Mouse (Mus musculus): ENCODE results near the gene 4930535I16Rik. TPM values are rescaled to one million over a fixed set of nuclear protein-coding genes. Genes with fewer than 3 reads are reported as not detected.

Gene 4930535I16Rik
- polyA plus RNA-seq (2012; rRNA removed), result not detected in 2 replicates

- Histone ChIP-seq H3K27me3 (ENCODE audit: control insufficient read depth, insufficient read depth, low read length) (no peaks in the 10 kb centered on the region), H3K4me1 (ENCODE audit: control insufficient read depth, insufficient read depth, insufficient read length) (no peaks in the 10 kb centered on the region; the same call in 1 of the 2 replicates), H3K27ac (ENCODE audit: insufficient read depth, low read length) (peak within 1 kb of the TSS; percentile 79), H3K4me3 (ENCODE audit: extremely low read depth, insufficient read depth, insufficient read length) (peak within 1 kb of the TSS; percentile 96), H3K36me3 (ENCODE audit: control insufficient read depth, insufficient read depth, low read length) (peaks cover 14% of the 10 kb centered on the region)
- peak in 1 of 2 experiments; percentile 13 for DNase-seq (ENCODE audit: low read depth in 1 of 2, low spot score in 2 of 2)
- WGBS, result under 1% methylated on average over 63 of the region's 63 CpGs
- no peak for TF ChIP-seq CTCF (IDR thresholded peaks at IDR 0.05; ENCODE audit: extremely low read depth, insufficient read depth, insufficient read length, insufficient replicate concordance)
- no peak for TF ChIP-seq POLR2A (IDR thresholded peaks at IDR 0.05; ENCODE audit: low read depth, low read length)
Observed at GRCm38 (mm10) chr4:123917548-123918140, at the start of gene 4930535I16Rik. TSS of gene 4930535I16Rik (minus strand) at chr4:123918022.

- WGBS, result 60% methylated on average over 9 of the region's 9 CpGs
- H3K4me1 ChIP-seq (ENCODE audit: control insufficient read depth, insufficient read depth, insufficient read length), result no peaks in the 10 kb centered on the region
- TF ChIP-seq POLR2A (IDR thresholded peaks at IDR 0.05; ENCODE audit: low read depth, low read length) (no peak), CTCF (IDR thresholded peaks at IDR 0.05; ENCODE audit: extremely low read depth, insufficient read depth, insufficient read length, insufficient replicate concordance) (no peak)
- no peak overlapping the region for H3K4me3 ChIP-seq (ENCODE audit: extremely low read depth, insufficient read depth, insufficient read length)
- no peak for DNase-seq (ENCODE audit: low read depth in 1 of 2, low spot score in 2 of 2)
- no peaks in the 10 kb centered on the region for H3K27me3 ChIP-seq (ENCODE audit: control insufficient read depth, insufficient read depth, low read length)
- H3K27ac ChIP-seq (ENCODE audit: insufficient read depth, low read length), result no peak overlapping the region
- no peaks in the 10 kb centered on the region for H3K36me3 ChIP-seq (ENCODE audit: control insufficient read depth, insufficient read depth, low read length)
Observed at GRCm38 (mm10) chr4:123962721-123963120, 44.9 kb upstream of the 4930535I16Rik start.

DNA sequence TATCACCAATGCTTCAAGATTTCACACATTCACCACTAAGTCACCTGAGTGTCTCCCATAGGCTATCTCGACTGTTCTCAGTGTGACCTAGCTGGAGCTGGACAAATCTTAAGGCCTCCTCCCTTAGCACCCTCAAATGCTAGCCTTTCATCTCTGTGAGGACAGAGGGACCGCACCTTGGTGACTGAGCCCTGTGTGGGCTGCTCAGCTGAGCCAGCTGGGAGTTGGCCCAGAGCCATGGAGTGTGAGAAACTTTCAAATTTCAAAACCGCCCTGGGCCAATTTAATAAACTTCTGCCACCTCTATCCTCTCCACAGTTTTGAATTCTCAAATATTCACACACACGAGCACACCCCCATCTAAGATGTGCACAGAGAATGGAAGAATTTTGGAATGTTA lies 43.1 kb upstream of the 4930535I16Rik start:
- no peak for DNase-seq (ENCODE audit: low read depth in 1 of 2, low spot score in 2 of 2)
- TF ChIP-seq CTCF (IDR thresholded peaks at IDR 0.05; ENCODE audit: extremely low read depth, insufficient read depth, insufficient read length, insufficient replicate concordance) (no peak), POLR2A (IDR thresholded peaks at IDR 0.05; ENCODE audit: low read depth, low read length) (no peak)
- no peaks in the 10 kb centered on the region for H3K4me1 ChIP-seq (ENCODE audit: control insufficient read depth, insufficient read depth, insufficient read length)
- H3K27me3 ChIP-seq (ENCODE audit: control insufficient read depth, insufficient read depth, low read length), result 0 out of 2 replicates have a peak, but pooled peaks cover 2% of the 10 kb centered on the region
- WGBS, result 67% methylated on average over 4 of the region's 4 CpGs
- H3K36me3 ChIP-seq (ENCODE audit: control insufficient read depth, insufficient read depth, low read length), result no peaks in the 10 kb centered on the region
- no peak overlapping the region for H3K27ac ChIP-seq (ENCODE audit: insufficient read depth, low read length)
- no peak overlapping the region for H3K4me3 ChIP-seq (ENCODE audit: extremely low read depth, insufficient read depth, insufficient read length)

DNA sequence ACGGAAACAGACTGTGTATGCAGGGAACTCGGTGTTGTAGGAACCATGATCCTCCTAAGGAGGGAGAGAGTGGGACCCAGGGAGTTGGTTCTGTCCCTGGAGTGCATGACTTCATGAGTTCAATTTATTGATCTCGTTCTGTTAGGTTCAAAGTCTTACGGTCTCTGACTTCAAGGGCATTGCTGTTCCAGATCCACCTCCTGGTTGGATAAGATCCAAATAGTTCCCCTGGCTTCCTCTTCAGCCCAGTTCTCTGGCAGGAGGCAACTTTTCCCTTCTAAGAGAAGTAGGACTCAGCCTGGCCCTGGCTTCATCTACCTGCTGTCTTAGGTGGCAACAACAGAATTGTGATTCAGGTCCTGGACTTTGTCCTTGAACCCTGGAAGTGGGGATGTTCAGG lies 40.1 kb upstream of the 4930535I16Rik start:
- TF ChIP-seq CTCF (IDR thresholded peaks at IDR 0.05; ENCODE audit: extremely low read depth, insufficient read depth, insufficient read length, insufficient replicate concordance) (no peak), POLR2A (IDR thresholded peaks at IDR 0.05; ENCODE audit: low read depth, low read length) (no peak)
- H3K4me3 ChIP-seq (ENCODE audit: extremely low read depth, insufficient read depth, insufficient read length), result no peak overlapping the region
- no peak for DNase-seq (ENCODE audit: low read depth in 1 of 2, low spot score in 2 of 2)
- 0 out of 2 replicates have a peak, but pooled peaks cover 2% of the 10 kb centered on the region for H3K27me3 ChIP-seq (ENCODE audit: control insufficient read depth, insufficient read depth, low read length)
- 75% methylated on average over 4 of the region's 4 CpGs for WGBS
- no peaks in the 10 kb centered on the region for H3K36me3 ChIP-seq (ENCODE audit: control insufficient read depth, insufficient read depth, low read length)
- no peaks in the 10 kb centered on the region for H3K4me1 ChIP-seq (ENCODE audit: control insufficient read depth, insufficient read depth, insufficient read length)
- no peak overlapping the region for H3K27ac ChIP-seq (ENCODE audit: insufficient read depth, low read length)

DNA sequence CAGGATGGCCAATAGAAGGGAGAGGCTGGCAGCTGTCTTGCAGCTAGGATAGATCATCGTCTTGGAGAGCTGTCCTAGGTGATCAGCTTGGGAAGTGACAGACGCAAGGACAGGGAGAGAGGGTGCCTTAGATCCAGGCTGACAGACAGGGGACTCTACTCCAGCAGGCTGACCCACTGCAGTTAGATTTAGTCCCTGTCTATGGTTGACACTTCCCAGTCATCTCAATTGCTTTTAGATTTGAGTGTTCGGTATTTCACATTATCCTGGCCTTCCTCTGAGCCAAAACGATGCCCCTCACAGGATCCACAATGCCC lies 39.6 kb upstream of the 4930535I16Rik start:
- no peak for DNase-seq (ENCODE audit: low read depth in 1 of 2, low spot score in 2 of 2)
- no peak overlapping the region for H3K4me3 ChIP-seq (ENCODE audit: extremely low read depth, insufficient read depth, insufficient read length)
- H3K4me1 ChIP-seq (ENCODE audit: control insufficient read depth, insufficient read depth, insufficient read length), result no peaks in the 10 kb centered on the region
- no peak overlapping the region for H3K27ac ChIP-seq (ENCODE audit: insufficient read depth, low read length)
- H3K27me3 ChIP-seq (ENCODE audit: control insufficient read depth, insufficient read depth, low read length), result 0 out of 2 replicates have a peak, but pooled peaks cover 2% of the 10 kb centered on the region
- WGBS, result 69% methylated on average over 4 of the region's 4 CpGs
- TF ChIP-seq POLR2A (IDR thresholded peaks at IDR 0.05; ENCODE audit: low read depth, low read length) (no peak), CTCF (IDR thresholded peaks at IDR 0.05; ENCODE audit: extremely low read depth, insufficient read depth, insufficient read length, insufficient replicate concordance) (no peak)
- H3K36me3 ChIP-seq (ENCODE audit: control insufficient read depth, insufficient read depth, low read length), result no peaks in the 10 kb centered on the region

DNA sequence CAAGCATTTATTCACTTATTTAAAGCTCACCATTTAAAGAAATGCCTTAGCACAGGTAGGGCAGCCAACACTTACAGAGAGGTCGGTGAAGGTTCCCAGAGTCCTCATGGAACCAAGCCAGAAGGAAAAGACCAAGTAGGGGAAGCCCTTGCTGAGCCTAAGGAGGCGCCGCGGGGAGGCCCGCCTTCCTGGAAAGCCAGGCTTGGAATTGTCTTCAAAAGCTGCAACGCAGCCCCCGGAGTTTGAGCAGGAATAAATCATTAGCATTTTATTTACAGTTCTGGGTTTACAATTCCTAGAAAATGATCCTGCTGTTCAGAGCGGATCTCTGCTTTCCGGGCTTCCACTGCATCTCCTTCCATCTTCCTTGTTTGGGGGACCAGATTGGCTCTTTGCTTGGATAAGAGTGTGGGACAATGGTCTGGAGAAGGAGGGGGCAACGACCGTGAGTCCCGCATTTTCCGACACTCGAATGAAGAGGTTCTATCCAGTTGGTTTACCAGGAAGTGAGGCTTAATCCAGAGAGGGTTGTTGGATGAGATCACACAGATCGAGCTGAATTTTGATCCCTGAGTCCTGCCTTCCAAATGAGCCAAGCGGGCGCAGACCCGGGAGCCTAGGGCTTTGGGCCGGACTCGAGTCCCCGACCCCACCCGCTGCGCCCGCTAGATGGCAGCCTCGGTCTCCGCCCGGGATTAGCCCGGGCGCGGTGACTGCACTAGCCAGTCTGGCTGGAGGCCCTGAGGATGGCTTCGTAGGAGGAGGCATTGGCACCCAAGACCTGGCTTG lies 39.1 kb upstream of the 4930535I16Rik start:
- 14% methylated on average over 31 of the region's 31 CpGs for WGBS
- TF ChIP-seq CTCF (IDR thresholded peaks at IDR 0.05; ENCODE audit: extremely low read depth, insufficient read depth, insufficient read length, insufficient replicate concordance) (peak; percentile 70), POLR2A (IDR thresholded peaks at IDR 0.05; ENCODE audit: low read depth, low read length) (no peak)
- no peaks in the 10 kb centered on the region for H3K4me1 ChIP-seq (ENCODE audit: control insufficient read depth, insufficient read depth, insufficient read length)
- peak in 1 of 2 experiments; percentile 60 for DNase-seq (ENCODE audit: low read depth in 1 of 2, low spot score in 2 of 2)
- 0 out of 2 replicates have a peak, but pooled peaks cover 2% of the 10 kb centered on the region for H3K27me3 ChIP-seq (ENCODE audit: control insufficient read depth, insufficient read depth, low read length)
- H3K27ac ChIP-seq (ENCODE audit: insufficient read depth, low read length), result no peak overlapping the region
- no peaks in the 10 kb centered on the region for H3K36me3 ChIP-seq (ENCODE audit: control insufficient read depth, insufficient read depth, low read length)
- no peak overlapping the region for H3K4me3 ChIP-seq (ENCODE audit: extremely low read depth, insufficient read depth, insufficient read length)
